Mouse (Mus musculus) kidney, adult 2 months (tissue): ENCODE measurements at regions not wholly inside any gene's neighbourhood (a gene's known extent, or its start where the extent isn't known, plus 50 kb on each side); places are given as distances from the start of the nearest gene placed in this dataset.

Source experiments
- DNase-seq: peaks from one replicate; pipeline ENCODE4 v3.0.0; 2021
- H3K27ac ChIP-seq: fragments of 200-500 bp; 2 replicates; pipeline ENCODE4 v1.5.1; 2012; ENCODE audit warnings: low read depth, low read length, control low read depth, inconsistent platforms; ENCODE audit not compliant: insufficient read depth
- H3K27me3 ChIP-seq: fragments of 200-500 bp; replicated peaks from 2 replicates; pipeline ENCODE4 v1.6.1; 2012; ENCODE audit warnings: mild to moderate bottlenecking, moderate library complexity, low read length, inconsistent platforms; ENCODE audit not compliant: control insufficient read depth, insufficient read depth
- H3K36me3 ChIP-seq: fragments of 200-500 bp; 2 replicates; pipeline ENCODE4 v1.6.1; 2012; ENCODE audit warnings: mild to moderate bottlenecking, moderate library complexity, low read length, inconsistent platforms; ENCODE audit not compliant: control insufficient read depth, insufficient read depth
- H3K4me1 ChIP-seq: fragments of 200-500 bp; 2 replicates; pipeline ENCODE4 v1.6.1; 2011; ENCODE audit warnings: low read length; ENCODE audit not compliant: control insufficient read depth, insufficient read depth
- H3K4me3 ChIP-seq: fragments of 200-500 bp; 2 replicates; pipeline ENCODE4 v1.5.1; 2011; ENCODE audit warnings: mild to moderate bottlenecking, low read depth, low read length, control low read depth; ENCODE audit not compliant: insufficient read depth
- CTCF ChIP-seq: fragments of 200-500 bp; conservative IDR thresholded peaks from 2 replicates; pipeline ENCODE4 v1.5.1; 2011; ENCODE audit warnings: low read depth, mild to moderate bottlenecking, control low read depth, low read length, moderate library complexity, mixed read lengths; ENCODE audit not compliant: insufficient read depth, insufficient read length
- POLR2A ChIP-seq: fragments of 200-500 bp; IDR thresholded peaks from one replicate; pipeline ENCODE4 v1.6.1; 2011; ENCODE audit warnings: low read depth, low read length, control low read depth
- WGBS: fragments of 180-500 bp; shearing (Covaris S2); methylation state at CpG from one replicate; pipeline ENCODE4 v1.1.7; 2018; 5-methylcytosine and 5-hydroxymethylcytosine counted together

GRCm38 (mm10) chr9:88037560-88037959 lies 289.4 kb upstream of the Nt5e start:
- Histone ChIP-seq H3K4me3 (no peak overlapping the region), H3K27ac (no peak overlapping the region), H3K4me1 (no peaks in the 10 kb centered on the region), H3K27me3 (no peaks in the 10 kb centered on the region), H3K36me3 (no peaks in the 10 kb centered on the region)
- 70% methylated on average over 7 of the region's 7 CpGs for WGBS
- DNase-seq: no peak
- no peak for TF ChIP-seq CTCF
- TF ChIP-seq POLR2A: no peak

- TF ChIP-seq CTCF (no peak), POLR2A (no peak)
- DNase-seq: no peak
- Histone ChIP-seq H3K27ac (no peak overlapping the region), H3K4me1 (no peaks in the 10 kb centered on the region), H3K27me3 (no peaks in the 10 kb centered on the region), H3K4me3 (no peak overlapping the region), H3K36me3 (no peaks in the 10 kb centered on the region)
- WGBS: 51% methylated on average over 13 of the region's 13 CpGs
These were observed 277.7 kb upstream of the Nt5e start for GRCm38 (mm10) chr9:88049270-88049669.

GRCm38 (mm10) chr9:88049792-88050191 lies 277.2 kb upstream of the Nt5e start:
- H3K27me3 ChIP-seq: no peaks in the 10 kb centered on the region
- H3K4me3 ChIP-seq: no peak overlapping the region
- no peaks in the 10 kb centered on the region for H3K36me3 ChIP-seq
- 86% methylated on average over 4 of the region's 4 CpGs for WGBS
- TF ChIP-seq CTCF (no peak), POLR2A (no peak)
- no peak for DNase-seq
- no peak overlapping the region for H3K27ac ChIP-seq
- no peaks in the 10 kb centered on the region for H3K4me1 ChIP-seq

- Histone ChIP-seq H3K36me3 (no peaks in the 10 kb centered on the region), H3K27ac (no peak overlapping the region), H3K4me1 (no peaks in the 10 kb centered on the region), H3K4me3 (no peak overlapping the region), H3K27me3 (no peaks in the 10 kb centered on the region)
- 68% methylated on average over 4 of the region's 4 CpGs for WGBS
- TF ChIP-seq POLR2A: no peak
- TF ChIP-seq CTCF: no peak
- DNase-seq: no peak
These were observed 268.4 kb upstream of the Nt5e start for GRCm38 (mm10) chr9:88058551-88058950.

- TF ChIP-seq POLR2A (no peak), CTCF (no peak)
These were observed 268.0 kb upstream of the Nt5e start for GRCm38 (mm10) chr9:88059005-88059404.

GRCm38 (mm10) chr9:88063973-88064676 lies 262.9 kb upstream of the Nt5e start:
- no peaks in the 10 kb centered on the region for H3K27me3 ChIP-seq
- H3K4me3 ChIP-seq: no peak overlapping the region
- 67% methylated on average over 3 of the region's 3 CpGs for WGBS
- no peak overlapping the region for H3K27ac ChIP-seq
- TF ChIP-seq CTCF (no peak), POLR2A (no peak)
- no peaks in the 10 kb centered on the region for H3K4me1 ChIP-seq
- DNase-seq: no peak
- H3K36me3 ChIP-seq: no peaks in the 10 kb centered on the region

More at GRCm38 (mm10) chr9:88059005-88059404, 268.0 kb upstream of the Nt5e start:
- WGBS: 85% methylated on average over 3 of the region's 3 CpGs
- no peak overlapping the region for H3K27ac ChIP-seq
- no peaks in the 10 kb centered on the region for H3K4me1 ChIP-seq
- no peak overlapping the region for H3K4me3 ChIP-seq
- H3K27me3 ChIP-seq: no peaks in the 10 kb centered on the region
- no peaks in the 10 kb centered on the region for H3K36me3 ChIP-seq
- no peak for DNase-seq

- DNase-seq: no peak
- Histone ChIP-seq H3K36me3 (no peaks in the 10 kb centered on the region), H3K4me3 (no peak overlapping the region), H3K4me1 (no peaks in the 10 kb centered on the region), H3K27ac (no peak overlapping the region), H3K27me3 (no peaks in the 10 kb centered on the region)
- TF ChIP-seq POLR2A (no peak), CTCF (no peak)
- 41% methylated on average over 4 of the region's 4 CpGs for WGBS
These were observed 261.9 kb upstream of the Nt5e start for GRCm38 (mm10) chr9:88065057-88065456.
